Mouse (Mus musculus) spleen, adult 2 months (tissue): ENCODE data around the gene Slc2a2.

Source experiments
- CTCF ChIP-seq: fragments of 200-500 bp; IDR thresholded peaks from 2 replicates; pipeline ENCODE4 v1.5.1; 2011; ENCODE audit warnings: mild to moderate bottlenecking, inconsistent platforms; ENCODE audit not compliant: insufficient read depth, insufficient read length, insufficient replicate concordance; ENCODE audit errors: extremely low read depth
- POLR2A ChIP-seq: fragments of 200-500 bp; IDR thresholded peaks from 2 replicates; pipeline ENCODE4 v1.6.1; 2011; ENCODE audit warnings: low read depth, low read length, inconsistent platforms

DNA sequence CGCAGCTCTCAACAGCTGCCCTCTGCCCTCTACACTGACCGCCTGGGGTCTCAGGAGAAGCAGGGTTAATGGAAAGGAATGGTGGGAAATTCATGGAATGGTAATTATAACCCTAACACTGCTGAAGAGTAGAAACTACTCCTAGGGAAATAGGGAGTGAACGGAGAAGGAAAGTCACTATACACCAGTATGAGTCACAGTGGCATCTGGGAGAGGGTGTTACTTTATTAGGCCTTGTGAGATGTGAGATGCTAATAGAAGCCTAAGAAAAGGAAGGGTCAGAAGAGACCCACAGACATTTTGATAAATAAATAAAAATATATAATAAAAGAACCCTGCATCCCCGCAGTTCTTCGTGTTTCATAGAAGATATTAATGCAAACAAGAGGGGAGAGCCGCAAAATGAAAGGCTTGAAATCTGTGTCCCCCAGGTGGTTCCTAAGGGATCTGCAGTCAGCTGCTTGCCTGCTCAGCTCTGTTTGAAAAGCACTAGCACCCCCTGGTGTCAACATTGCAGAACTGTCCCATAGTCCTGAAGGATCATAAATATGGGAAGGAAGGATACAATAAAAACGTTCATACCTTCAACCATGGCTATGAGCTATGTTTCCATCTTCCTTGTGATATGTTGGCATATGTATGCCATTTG, 48.3 kb downstream of the Slc2a2 start:
- TF ChIP-seq CTCF (peak; percentile 78; the same call in 1 of the 2 replicates), POLR2A (no peak)
